Mouse (Mus musculus): ENCODE data around the gene Natd1. TPM values are rescaled to one million over a fixed set of nuclear protein-coding genes. Genes with fewer than 3 reads are reported as not detected.

Gene Natd1
- total RNA-seq, 2 experiments from 2014 or later: 13.3 to 16.8 TPM

DNA sequence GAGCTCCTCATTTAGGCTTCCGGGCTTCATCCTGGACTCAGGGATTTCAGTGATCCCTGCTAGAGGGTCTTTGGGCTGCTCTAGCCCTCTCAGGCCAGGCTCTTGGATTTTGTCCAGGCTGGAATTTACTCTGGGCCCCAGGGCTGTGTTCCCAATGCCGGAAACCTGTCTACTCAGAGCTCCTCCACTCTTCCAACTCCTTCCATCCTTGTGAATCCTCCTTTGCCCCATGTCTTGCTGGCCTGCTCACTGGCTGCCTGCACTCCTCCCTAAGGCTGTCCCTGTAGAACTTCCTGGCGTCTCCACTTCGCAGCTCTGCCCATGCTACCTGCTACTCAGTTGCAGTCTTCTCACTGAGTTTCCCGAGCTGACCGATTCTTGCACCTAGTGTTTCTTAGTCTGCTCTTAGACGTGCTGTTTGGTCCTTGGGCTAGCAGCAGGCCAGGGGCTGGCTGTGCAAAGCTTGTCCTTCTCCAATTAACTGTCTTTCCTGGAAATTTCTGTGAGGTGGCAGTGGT lies 18.0 kb upstream of the Natd1 start:
- DNase-seq (ENCODE audit: low spot score in 2 of 2): no peak

DNA sequence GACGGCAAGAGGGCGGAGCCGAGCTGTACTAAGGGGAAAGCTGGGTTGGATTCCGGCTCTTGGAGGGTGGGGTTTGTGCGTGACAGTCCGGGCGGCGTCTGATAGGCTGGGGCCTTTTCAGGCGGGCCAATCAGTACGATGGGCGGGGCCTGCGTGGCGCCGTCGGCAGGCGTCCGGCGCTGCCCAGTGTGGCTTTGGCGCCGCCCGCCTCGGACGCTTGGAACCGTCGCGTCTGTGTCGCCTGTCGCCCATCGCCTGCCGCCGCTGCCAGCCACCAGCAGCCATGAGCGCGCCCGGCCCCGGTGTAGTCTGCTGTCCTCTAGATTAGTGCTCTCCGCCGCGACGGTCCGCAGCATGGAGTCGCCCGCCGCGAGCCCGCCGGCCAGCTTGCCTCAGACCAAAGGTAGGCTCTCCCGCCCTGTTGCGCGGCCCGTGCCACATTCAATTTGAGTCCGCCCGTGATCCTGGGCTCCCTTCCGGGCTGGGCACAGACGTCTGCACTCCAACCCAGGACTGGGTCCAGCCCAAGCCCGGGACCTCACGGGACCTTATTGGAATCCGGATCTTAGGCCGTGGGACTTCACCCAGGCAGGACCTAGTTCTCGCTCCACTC lies 17.4 kb upstream of the Natd1 start, which contains the start of gene Map2k3:
TSS of gene Map2k3 (plus strand) at position 165 of the 613 bp plus-strand sequence.
- DNase-seq (ENCODE audit: low spot score in 2 of 2): peak; percentile 91 to 95

DNA sequence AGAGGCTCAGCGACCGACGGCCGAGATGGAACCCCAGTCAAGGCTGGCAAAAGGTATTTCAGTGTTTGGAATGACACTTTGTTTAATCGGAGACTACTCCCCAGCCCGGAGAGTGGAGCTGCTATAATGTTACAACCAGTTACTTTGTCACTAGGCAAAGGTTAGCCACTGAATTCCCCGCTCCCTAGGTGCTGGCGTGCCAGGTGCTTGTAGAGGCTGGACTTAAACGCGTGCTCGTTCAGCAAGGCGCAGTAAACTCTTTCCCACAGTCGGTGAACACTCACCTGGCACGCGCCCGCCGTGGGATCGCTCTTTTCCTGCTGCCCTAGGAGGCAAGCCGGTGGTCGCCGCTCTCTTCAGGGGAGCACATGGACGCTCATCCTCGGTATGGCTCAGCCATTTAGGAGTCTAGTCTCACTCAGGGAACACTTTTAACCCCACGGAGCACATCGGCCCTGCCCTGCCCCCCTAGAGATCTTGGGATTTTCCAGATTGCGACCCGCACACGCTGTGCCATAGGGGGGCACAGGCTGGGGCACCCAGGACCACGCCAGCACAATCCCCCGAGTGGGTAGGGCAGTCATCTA lies 16.8 kb upstream of the Natd1 start:
- no peak for DNase-seq (ENCODE audit: low spot score in 2 of 2)

DNA sequence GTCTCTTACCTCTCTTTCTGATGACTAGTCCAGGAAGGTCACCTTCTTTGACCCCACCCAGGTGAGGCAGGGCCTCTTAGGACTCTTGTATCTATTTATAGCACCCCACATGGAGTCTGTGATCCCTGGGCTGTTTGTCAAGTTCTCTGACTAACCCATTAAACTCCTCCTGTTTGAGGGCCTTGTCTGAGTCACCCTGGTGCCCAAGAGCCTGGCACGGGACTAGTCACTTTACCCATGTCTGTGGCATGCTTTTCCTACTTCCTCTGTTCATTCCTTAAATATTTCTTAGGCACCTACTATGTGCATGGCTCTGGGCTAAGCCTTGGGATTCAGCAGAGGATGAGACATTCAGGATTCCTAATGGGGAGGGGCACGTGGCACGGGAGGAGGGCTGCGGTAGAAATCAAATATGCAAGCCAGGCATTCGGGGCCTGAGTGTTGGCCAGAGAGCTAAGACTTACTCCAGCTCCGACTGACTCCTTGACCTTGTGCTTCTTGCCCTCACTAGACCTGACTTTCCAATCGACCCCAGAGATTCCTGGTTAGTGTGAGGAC lies 16.3 kb upstream of the Natd1 start:
- DNase-seq (ENCODE audit: low spot score in 2 of 2): no peak

DNA sequence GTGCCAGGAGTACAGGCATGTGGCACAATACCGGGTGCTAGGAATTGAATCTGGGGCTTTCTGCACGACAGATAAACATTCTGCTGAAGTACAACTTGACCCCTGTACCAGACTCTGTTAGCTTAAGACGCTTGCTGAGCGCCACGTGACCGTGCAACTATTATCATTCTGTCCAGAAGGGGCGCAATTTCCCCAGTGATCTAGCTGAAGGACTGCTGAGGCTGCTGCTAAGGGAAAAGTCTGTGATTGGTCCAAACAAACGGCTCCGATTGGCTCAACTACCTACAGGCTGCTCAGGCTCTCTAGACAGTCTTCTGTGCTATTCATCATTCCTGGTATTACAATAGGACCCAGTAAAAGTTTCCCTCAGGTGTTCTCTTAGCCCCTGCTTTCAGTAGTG lies 12.7 kb upstream of the Natd1 start:
- peak; percentile 91 to 94 for DNase-seq (ENCODE audit: low spot score in 2 of 2)

DNA sequence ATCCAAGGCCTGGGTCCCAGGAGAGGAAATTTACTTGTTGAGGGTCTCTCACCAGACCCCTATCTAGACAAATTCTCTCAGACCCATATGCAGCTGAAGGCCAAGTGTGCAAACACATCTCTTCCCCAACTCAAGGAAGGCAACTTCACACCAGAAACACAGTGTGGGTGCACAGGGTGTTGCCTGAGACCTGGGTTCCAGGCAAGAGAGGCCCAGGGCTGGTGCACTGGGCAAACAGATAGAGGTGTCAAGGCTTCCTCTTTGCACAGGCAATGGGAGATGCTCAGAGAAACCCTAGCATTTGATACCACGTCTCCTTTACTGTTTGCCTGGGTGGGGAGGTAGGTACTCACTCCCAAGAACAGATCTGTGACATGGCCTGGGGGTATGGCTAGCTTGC lies 10.4 kb upstream of the Natd1 start:
- no peak for DNase-seq (ENCODE audit: low spot score in 2 of 2)

DNA sequence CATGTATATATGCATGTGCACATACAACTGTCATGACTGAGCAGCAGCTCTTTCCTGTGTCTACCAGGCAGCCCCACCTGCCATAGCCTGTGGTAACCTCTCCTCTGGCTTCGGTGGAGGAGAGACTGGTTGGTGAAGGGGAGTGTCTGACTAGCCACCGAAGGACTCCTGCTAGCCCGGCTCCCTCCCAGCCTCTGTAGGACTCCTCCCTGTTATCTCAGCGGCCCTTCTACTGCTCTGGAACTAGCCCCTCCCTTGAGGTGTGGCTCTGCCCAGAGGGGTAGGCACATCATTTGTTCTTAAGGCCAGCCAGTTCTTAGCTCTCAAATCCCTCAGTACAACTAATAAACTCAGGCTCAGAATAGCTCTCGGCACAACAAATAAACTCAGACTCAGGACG lies 9.9 kb upstream of the Natd1 start:
- DNase-seq (ENCODE audit: low spot score in 2 of 2): no peak

DNA sequence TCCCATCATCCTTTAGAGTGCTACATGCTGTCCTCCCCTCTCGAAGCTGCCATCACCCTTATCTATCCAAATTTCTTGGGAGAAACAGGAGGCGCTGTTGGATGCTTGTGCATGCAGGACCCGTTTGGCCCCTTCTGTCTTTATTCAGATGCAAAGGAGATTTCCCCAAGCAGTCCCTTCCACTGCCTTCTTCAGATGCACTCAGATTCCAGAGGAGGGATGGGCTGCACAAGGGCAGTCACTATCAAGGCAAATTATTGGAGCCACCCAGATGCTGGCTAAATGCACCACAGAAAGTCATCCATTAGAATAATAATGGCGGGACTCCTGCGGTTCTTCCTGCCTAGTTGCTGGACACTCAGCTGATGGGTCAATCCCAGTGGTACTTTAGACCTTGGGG lies 8.4 kb upstream of the Natd1 start:
- DNase-seq (ENCODE audit: low spot score in 2 of 2): no peak

DNA sequence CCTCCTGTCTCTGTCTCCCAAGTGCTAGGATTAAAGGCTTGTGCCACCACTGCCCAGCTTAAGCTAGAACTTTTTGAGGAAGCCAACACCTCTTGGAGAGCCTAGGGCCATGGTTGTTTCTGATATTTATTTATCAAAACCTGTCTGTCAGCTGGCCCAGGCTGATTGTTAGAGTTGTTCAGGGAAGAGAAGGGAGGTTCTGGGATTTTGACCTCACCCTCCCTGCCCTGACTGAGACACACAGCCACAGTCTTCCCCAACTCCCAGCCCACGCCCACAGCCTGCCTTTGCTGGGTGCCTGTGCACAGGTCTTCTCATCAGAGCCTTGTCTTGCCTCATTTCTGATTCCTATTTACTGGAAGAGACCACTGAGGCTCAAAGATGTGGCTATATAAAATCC lies 7.6 kb upstream of the Natd1 start:
- DNase-seq (ENCODE audit: low spot score in 2 of 2): no peak

DNA sequence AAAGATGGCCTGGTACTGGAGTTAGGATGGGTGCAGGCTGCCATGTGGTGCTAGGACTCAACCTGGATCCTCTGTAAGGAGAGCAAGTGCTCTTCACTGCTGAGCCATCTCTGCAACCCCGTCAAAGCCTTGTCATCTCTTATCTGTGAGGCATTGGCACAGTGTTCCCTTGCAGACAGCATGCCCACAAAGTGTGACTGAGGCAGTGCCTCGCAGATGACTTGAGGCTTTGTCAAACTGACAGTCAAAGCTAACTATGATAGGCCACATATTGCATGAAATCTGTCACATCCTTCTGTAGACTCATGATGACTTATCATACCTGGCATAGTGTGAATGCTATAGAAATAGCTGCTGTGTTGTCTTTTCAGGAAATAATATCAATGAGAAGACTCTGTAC lies 5.5 kb upstream of the Natd1 start:
- no peak for DNase-seq (ENCODE audit: low spot score in 2 of 2)

DNA sequence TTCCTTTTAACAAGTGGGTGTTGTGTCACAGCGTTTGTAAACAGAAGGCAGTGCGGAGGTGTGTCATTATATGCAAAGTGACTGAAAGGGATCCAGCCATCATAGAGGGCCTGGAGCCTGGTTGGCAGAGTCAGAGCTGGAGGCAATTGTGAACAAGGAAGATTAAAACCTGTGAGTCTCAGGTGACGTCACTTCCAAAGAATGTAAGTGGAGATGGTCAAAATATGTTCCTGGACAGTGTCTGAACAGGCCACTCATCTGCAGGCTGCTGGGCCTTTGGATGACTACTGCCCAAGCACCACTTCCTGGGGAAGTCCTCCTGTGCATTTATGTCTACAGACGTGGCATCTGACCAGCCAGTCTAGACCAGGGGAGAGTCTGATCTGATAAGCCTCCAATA lies 651 bp upstream of the Natd1 start:
- no peak for DNase-seq (ENCODE audit: low spot score in 2 of 2)

DNA sequence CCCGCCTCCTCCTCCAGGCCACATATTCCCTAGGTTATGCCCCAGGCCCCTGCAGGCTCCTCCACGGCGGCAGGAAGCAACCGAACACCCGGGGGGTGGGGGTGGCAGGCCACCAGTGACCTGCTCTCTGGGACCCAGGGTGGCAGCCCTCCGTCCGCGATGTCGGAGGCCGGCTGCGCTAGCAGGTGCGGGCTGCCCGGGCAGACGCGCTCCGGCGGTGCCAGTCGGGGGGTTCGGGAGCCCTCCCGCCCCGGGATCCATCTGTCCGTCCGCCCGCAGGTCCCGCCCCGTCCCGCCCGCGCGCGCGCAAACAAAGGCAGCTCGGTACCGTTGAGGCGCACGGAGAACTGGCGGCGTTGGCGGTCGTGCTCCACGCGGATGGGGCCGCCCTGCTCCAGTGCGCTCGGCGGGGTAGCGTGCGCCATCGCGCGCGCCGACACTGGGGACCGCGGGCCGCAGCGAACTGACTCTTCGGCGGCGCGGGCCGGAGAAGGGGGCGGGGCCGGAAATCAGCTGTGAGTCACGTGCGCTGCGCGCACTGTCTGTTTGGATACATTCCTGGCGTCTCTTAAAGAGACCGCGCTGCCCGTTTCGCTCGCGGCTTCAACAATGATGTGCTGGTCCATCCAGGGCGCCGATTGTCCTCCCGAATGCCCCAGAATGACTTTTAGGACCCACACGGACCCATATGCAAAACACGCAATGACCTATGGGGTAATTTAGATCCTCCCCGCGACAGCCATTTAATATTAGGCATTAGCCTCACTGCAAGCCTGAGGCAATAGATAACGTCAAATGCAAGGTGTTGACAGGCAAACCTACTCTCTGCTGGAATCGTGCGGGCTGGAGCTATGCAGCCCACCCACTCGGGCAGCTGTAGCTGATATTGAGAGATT lies 1.0 kb downstream of the Natd1 start:
- peak; percentile 87 to 90 for DNase-seq (ENCODE audit: low spot score in 2 of 2)

DNA sequence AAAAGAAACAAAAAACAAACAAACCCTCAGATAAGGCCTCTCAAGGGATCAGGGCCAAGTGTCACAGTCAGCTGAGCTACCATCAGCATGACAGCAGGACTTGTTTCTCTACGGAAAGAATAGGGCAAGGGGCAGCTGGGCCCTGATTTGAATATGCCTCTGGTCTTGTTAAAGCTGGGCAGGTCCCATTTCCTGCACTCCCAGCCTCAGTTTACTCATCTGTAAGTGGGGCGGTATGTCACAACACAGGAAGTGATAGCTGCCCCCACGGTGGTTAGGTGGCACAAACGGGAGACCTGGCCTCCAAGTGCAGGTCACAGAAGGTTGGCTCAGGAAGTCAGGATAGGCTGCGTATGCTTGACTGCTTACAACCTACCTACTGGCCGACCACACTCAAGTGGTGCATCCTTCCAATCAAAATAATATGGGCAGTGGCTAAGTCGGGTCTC lies 2.0 kb downstream of the Natd1 start:
- DNase-seq (ENCODE audit: low spot score in 2 of 2): no peak

DNA sequence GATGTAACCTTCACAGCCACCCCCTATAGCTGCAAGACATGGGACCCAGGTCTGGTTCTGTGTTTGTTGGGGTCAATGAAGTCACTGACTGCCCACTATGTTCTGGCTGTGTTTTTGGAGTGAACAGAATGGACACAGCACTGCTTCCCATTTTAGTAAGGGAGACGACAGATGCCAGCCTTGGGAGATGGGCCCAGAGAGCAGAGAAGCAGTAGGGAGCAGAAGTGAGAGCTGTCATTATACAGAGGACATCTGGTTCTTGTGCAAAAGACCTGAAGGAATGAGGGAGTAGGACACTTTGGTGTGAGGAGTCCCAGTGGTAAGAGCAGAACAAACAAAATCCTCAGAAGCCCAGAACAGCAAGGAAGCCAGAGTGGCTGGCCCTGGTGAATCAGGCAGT lies 4.9 kb downstream of the Natd1 start:
- DNase-seq (ENCODE audit: low spot score in 2 of 2): no peak

DNA sequence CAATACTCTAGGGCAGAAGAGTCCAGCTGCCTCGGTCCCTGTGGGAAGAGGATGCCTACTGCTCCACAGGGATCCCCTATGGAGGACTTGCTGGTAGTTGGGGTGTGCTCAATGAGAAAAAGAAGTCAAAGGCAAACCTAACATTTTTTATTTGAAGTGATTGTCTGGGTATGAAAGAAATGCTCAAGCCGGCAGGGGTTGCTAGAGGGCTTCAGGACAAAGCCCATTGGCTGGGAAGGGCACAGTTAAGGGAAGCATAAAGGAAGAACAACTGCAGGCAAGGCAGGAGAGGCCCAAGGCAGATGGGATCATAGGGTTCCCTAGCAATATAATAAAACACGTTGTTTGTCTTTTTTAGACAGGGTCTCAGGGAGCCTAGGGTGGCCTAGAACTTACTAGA lies 6.5 kb downstream of the Natd1 start:
- no peak for DNase-seq (ENCODE audit: low spot score in 2 of 2)

DNA sequence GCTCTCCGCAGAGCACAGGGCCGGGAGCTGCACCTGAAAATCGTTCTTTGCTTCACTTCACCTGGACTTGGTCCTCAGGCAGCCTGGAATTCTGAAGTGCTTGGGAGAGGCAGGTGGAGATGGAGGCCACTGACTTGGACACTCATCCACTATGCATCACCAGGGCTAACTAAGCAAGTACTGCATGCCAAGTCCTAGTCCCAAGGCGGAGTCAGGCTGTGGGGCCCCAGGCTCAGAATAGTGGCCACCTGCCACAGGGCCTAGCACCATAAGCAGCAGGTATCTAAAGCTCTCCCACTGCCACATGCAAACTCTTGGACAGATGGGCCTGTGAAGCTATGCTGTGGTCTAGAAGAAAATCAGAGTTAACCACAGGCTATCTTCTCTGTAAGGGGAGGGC lies 8.1 kb downstream of the Natd1 start:
- no peak for DNase-seq (ENCODE audit: low spot score in 2 of 2)

DNA sequence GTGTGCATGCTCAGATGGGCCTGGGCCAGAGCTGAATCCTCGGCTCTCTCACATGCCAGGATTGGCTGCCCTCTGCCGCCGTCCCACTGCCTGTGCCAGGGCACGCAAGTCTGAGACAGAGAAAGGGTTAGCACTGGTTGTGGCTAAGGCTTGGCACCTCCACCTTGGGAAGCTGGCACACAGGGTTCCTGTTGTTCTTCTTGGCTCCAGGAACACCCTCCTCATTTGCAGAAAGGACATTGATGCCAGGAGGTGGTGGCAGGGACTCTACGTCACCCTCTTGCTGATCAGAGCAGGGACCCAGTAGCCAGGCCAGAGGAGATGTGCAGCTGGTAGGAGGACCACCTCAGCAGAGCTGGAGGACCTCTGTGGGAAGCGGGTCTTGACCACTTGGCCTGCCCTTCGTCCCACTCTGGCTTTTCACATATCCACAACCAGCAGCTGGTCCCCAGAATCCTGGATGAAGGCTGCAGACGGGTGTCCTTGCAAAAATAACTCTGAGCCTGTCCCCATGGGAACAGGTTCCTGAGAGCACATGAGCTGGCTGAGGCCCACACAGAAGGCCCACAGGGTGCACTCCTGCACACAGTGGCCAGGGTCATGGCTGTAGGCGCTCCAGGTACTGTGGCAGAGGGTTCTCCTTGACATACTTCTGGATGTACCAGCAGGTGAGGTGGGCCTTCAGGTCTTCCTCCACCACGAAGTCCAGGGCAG lies 9.0 kb downstream of the Natd1 start:
- DNase-seq (ENCODE audit: low spot score in 2 of 2): peak; percentile 28 to 30

DNA sequence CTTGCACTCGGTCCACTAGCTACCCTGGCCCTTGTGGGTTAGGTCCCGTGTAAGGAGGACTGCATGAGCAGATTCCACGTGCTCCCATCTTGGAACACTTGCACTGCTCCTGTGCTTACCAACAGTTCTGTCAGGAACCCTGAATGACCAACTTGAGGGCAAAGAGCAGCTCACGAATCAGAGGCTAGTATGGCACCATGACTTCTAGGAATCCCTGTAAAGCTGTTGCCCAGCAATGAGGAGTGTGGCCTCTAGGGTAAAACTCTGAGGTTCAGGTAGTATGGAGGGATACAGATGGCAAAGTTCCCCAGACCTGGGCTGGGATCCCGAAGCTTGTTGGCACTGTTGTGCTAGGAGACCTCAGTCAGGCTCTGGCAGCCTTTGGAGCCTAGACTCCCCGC lies 10.9 kb downstream of the Natd1 start:
- DNase-seq (ENCODE audit: low spot score in 2 of 2): no peak

DNA sequence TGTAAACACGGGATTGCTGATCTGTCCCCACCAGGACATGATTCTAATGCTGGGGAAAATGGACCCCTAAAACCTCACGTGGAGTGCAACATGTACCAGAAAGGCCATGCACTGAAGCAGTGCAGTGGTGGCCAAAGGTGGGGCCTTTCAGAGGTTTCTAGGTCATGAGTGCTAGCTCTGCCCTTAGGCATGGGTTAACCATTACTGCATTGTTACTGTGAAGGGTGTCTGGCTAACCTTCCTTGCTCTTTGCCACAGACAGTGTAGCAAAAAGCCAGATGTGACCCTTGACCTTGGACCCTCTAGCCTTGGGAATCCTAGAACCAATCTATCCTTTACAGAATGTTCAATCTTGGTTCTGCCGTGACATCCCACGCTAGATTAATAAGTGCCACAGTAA lies 12.1 kb downstream of the Natd1 start:
- DNase-seq (ENCODE audit: low spot score in 2 of 2): no peak

DNA sequence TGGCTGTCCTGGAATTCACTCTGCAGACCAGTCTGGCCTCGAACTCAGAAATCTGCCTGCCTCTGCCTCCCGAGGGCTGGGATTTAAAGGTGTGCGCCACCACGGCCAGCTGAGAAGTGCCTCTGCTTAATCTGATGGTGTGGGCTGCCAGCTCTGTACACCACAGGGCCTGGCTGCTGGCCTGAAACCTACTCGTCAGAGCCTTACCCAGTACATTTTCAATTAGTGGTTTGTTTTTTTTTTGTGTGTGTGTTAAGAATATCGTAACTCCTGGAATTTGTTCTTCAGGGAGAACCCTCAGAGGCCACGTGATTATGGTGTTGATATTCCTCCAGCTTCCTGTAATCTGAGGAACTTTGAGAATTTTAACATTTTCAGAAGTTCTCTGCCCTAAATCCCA lies 12.5 kb downstream of the Natd1 start:
- DNase-seq (ENCODE audit: low spot score in 2 of 2): no peak

DNA sequence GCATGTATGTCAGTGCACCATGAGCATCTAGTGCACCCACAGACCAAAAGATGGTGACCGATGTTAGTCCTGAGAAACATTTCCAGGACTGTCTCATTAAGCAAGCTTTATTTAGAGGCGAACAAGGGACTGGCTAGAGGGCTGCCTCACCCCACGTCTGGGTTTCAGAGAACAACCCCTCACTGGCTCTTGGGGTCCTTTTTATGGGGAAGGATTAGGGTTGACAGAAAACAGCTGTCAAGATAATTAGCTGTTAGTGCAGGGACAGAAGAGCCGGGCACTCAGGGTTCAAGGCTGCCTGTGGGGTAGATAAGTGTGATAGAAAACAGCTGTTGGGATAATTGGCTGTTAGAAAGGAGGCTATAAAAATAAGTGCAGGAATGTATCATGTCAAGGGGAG lies 18.6 kb downstream of the Natd1 start:
- no peak for DNase-seq (ENCODE audit: low spot score in 2 of 2)

Data from layer of hippocampus, postnatal 10 days (tissue).